Mouse (Mus musculus) lung, adult 18-20 months (tissue): ENCODE results near the gene Snx6.

Experiments
- DNase-seq, 2 experiments: peaks; one replicate each; pipeline ENCODE4 v3.0.0; 2022; ENCODE audit warnings: mixed read lengths in 2 of 2

Gene Snx6

DNA sequence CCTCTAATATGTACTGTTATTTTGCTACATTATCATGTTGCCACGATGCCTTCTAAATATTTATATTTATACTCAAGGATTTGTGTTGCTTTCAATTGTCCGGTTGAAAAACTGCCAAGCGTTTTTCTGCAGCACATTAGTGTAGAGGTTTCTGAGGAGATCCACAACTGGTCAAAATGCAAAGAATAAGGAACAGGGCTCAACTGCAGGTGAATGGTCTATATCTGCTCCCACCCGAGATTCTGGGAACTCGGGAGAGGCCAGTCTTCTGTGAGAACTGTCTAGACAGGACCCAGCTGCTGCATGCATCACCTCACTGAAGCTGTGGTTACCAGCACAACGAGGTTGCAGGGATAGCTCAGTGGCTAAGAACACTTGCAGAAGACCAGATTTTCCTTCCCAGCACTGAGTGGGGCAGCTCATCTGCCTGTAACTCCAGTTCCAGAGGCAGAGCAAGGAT, 97.7 kb downstream of the Snx6 start:
- no peak for DNase-seq

GRCm38 (mm10) chr12:54697003-54697597, 98.4 kb downstream of the Snx6 start:
- DNase-seq = peak in 1 of 2 experiments; percentile 17
